Mouse (Mus musculus) gastrocnemius, postnatal 4 days (tissue): ENCODE measurements around the gene Ptpn13. TPM values are rescaled to one million over a fixed set of nuclear protein-coding genes. Genes with fewer than 3 reads are reported as not detected.
A peak's percentile ranks its signal among the peaks of the same experiment; 100 is the strongest.

Source experiments
- DNase-seq, 2 experiments: peaks; one replicate each; pipeline ENCODE4 v3.0.0; 2021 to 2022; ENCODE audit warnings: low spot score in 2 of 2, mixed read lengths in 2 of 2
- long read RNA-seq, 2 experiments: library from polyadenylated mRNA; stranded (forward); transcript quantifications; one replicate each; pipeline ENCODE4 v2.0.0; 2021
- total RNA-seq, 2 experiments: library from RNA; stranded (reverse); gene quantifications; 2 replicates each; pipeline ENCODE4 v1.2.3; 2021

Gene Ptpn13
- 10 to 100 TPM in 1 of 2 experiments, 1 to 10 TPM in 1; 8.8 to 10.1 TPM for total RNA-seq
- long read RNA-seq, experiment 1, partial matches to known transcripts, result 4 of 7 reads
- long read RNA-seq, experiment 1, other reads (novel, unspliced or antisense), result 3 of 7 reads
- long read RNA-seq, experiment 2, partial matches to known transcripts, result 7 of 10 reads
- long read RNA-seq, experiment 2, other reads (novel, unspliced or antisense), result 3 of 10 reads

DNA sequence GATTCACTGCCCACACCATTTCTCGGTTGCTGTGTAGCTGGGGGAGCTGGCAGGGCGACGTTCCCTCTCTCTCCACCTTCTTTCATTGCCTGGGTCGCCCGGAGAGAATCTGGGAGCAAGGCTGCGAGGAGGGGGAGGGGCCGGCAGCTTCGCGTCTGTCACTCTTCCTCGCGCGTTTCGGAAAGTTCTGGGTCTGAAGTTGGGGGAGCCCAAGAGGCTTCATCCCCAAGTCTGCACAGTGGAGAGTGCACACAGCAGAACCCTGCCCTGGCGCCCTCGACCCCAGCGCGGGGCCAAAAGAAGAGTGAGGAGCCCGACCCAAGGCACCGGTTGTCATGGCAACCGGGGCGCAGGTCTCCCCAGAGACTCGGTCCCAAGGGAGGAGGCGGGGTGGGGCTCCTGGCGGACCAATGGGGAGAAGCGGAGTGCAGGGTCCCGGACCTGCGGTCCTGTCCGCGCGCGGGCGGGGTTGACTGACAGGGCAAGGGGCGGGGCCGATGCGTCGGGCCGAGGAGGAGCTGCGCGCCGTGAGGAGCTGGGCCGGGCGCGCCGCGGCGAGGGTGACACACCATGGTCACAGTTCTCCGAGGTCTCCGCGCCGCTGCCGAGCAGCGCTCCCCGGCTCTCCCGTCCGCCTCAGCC, at the start of gene Ptpn13:
Gene Ptpn13 (plus strand): TSS at position 515 of the 642 bp plus-strand sequence.
- peak; percentile 79 to 91 for DNase-seq

DNA sequence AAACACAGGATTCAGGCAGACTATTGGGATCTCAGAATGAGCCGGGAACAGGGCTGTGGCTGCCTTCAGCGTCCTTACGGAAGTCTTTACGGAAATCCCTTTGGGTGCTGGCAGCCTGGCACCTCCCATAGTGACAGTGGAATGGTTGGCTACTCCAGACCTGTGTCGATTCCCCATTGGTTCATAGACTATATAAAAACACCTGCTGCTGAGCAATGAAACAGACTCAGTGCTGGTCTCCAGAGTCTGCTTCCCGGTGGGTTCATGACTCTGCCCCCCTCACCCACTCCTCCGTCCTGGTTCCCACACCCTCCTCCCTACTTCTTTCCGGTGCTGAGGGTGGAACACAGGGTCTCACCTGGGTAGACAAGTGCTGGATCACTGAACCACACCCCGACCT, 49.8 kb upstream of the Ptpn13 start:
- no peak for DNase-seq

DNA sequence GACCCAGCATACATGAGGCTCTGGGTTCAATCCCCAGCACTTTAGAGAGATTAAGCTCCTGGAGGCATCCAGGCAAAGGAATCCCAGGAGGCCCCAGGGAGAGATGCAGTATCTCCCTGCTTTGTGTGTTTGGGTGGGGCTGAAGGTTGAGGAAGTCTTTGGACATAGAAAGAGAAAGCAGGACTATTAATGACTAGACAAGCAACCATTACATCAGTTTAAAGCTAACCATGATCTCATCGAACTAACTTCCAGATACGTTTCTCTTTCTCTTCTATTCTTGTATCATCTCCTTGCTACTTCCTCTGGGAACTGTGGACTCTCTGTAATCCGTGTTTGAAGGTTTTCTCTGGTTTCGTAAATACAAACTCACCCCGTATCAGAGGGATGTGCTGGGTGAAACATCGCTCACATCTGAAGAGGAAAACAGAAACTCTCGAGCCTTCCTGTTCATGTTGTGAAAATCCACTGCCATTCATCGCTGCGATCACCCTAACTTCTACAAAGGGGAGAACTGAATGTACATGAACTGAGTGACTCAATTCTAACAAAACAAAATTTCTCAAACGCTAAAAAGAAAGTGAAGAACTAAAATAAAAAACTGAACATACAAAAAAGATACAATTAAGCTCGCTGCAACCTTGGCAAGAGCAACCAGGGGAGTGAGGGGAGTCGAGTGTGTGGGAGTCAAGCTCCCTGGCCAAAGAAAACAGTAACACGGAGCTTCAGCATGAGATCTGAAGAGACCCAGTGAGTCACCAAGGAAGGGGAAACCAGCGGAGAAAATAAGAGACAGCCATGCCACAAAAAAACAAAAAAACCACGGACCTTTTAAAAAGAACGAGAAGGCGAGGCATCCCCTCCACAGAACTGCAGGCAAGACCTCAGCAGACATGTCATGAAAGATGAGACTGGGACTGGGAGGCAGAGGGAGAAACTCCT, 48.4 kb upstream of the Ptpn13 start:
- DNase-seq, result no peak

DNA sequence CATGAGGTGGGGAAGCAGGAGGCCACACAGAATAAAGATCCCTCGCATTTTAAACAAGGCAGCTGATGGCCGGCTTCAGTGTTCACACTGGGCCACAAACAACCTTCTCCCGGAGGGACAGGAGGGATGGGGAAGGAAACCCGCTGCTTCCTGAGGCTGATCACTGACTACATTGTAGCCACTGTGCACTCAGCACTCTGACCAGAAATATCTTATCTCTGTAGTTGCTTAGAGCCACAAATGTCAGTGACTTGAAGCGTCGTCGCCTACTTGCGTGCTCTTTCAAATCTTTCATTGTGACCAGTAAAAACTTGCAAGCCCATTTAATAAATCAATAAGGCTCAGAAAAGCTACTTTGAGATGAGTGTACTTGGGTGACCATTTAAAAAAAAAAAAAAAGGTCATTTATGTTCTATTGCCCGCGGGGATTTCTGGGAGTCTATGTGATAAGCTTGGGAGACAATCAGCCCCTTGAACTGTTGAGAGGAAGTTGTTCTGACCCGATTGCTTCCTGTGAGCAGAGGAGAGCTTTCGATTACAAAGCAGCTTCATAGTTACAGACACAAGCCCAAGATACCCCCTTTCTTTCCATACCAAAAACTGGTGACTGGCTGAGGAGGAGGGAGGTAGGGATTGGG, 47.4 kb upstream of the Ptpn13 start:
- no peak for DNase-seq

GRCm38 (mm10) chr5:103380785-103381527, 44.0 kb upstream of the Ptpn13 start:
- no peak for DNase-seq

GRCm38 (mm10) chr5:103382951-103383350, 42.0 kb upstream of the Ptpn13 start:
- no peak for DNase-seq

GRCm38 (mm10) chr5:103384021-103384420, 41.0 kb upstream of the Ptpn13 start:
- no peak for DNase-seq

DNA sequence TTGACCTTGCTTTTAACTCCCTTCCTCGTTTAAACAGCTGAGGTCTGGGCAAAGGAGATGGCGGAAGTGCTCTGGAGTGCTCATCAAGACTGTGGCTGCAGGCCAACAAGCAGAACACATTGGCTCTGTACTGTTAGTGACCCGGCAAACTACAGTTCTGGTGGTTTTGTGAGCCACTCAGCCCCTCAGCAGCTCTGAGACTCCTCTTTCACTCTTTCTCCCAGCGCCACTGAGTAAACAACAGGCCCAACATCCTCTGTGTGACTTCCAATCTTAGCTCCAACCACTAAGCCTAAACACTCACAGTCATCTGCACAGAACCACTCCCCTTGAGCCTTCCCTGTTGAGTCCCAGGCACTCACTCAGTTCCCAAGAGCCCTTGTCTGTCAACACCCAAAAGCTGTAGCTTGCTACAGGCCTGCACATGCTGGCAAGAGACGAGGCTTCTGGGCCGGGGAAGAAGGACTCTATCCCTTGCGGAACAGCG, 37.4 kb upstream of the Ptpn13 start:
- DNase-seq, result peak in 1 of 2 experiments; percentile 61

- no peak for DNase-seq
Measured at GRCm38 (mm10) chr5:103389415-103389814, 35.6 kb upstream of the Ptpn13 start.

GRCm38 (mm10) chr5:103393220-103393619, 31.8 kb upstream of the Ptpn13 start:
- DNase-seq, result no peak

DNA sequence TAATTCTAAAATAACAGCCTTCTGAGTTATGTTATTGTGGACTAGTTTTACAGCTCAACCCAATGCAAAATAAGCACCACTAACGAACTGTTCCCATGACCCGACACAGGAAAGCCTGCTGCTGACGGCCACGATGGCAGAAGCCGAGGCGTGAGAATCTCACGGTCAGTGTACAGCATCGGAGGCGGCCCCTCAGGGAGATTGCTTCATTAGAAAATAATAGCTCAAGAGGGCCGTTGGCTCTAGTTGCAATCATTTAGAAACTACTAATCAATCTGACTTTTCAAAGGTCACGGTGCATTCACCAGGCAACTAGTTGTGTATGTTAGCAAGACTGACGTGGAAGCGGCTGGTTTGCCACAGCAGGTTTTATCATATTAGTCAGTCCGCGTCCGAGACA, 31.2 kb upstream of the Ptpn13 start:
- no peak for DNase-seq

DNA sequence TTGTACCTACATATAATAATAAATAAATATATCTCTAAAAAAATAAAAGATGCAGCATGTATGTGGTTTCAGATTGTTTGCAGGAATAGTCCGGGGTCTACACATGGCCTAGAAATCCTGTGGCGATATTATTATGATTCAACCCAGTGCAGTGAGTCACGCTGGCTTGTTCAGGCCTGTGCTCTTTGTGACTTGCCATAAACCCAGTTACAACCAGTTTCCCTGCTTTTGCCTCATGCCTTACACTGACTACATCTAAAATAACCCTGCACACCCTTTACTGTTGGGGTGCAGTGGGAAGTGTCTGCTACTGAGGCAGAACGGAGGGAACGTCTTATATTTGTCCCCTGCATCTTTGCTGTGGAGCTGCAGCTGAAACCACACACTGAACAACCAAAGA, 29.3 kb upstream of the Ptpn13 start:
- DNase-seq, result no peak

GRCm38 (mm10) chr5:103397429-103397828, 27.6 kb upstream of the Ptpn13 start:
- DNase-seq, result no peak

DNA sequence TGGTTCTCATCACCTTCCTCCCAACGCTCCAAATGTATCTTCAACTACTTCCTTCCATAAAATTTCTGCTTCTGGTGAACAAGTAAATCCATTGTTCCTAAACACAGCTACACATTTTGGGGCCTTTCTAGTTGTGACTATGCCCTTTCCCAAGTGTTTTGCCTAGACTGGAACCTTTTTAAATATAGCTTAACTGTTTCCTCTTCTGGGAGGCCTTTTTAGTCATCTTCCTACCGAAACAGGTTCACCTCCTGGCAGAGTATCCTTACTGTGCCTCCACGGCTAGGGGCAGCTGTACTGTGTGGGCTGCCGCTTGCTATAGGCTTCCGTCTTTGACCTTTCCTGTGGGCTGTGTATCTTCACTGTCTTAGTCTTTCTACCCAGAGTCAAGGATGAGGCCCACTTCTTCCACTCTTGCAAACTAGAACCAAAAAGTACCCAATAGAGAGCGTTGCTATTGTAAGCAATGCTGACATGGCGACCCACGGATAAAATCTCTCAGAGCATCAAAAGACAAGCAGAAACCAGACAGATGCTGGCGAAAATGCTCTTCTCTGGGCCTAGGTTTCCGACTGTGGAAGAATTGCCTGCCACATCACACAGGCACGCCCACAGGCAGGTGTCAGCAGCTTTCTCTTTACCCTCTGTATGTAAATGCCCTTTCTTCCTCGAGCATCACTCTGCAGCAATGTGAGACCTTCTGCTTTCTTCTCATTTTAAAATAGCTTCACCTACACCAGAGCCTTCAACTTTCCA, 20.6 kb upstream of the Ptpn13 start:
- no peak for DNase-seq

GRCm38 (mm10) chr5:103405921-103406320, 19.1 kb upstream of the Ptpn13 start:
- DNase-seq, result no peak

DNA sequence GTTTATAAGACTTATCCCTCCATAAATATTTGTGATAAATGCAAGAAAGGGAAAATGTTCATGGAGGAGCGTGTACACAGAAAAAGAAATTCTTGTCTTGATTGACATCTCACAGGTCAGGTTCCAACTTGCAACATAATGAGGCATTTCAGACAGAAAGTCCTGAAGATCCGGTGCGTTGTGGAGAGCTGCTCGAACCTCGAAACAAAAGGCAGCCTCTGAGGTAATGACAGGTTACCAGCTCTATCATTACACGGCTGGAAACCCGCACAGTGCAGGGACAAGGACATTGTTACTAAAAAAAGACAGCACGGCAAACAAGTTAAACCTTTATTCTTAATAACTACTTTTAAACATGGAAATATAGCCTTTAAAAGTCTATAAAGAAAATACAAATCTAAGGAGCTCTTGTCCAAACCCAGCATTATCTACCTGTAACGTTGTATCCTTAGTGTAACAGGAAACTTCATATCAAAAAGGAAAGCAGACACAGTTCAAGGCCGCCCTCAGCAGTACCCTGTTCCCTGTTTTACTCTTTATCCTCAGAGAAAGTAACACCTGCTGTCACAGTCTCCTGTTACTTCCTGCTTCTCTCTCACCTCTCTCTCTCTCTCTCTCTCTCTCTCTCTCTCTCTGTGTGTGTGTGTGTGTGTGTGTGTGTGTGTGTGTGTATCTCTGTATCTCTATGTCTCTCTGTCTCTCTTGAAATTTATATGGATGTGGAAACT, 12.8 kb upstream of the Ptpn13 start:
- DNase-seq, result no peak

- no peak for DNase-seq
Measured at GRCm38 (mm10) chr5:103414542-103414941, 10.4 kb upstream of the Ptpn13 start.

- no peak for DNase-seq
Measured at GRCm38 (mm10) chr5:103418009-103418408, 7.0 kb upstream of the Ptpn13 start.

- no peak for DNase-seq
Measured at GRCm38 (mm10) chr5:103418886-103419285, 6.1 kb upstream of the Ptpn13 start.
